Mouse (Mus musculus): ENCODE measurements around the gene Crip1. TPM values are rescaled to one million over a fixed set of nuclear protein-coding genes. Genes with fewer than 3 reads are reported as not detected.

Crip1 gene
- polyA plus RNA-seq (2012; fragmentation: generic; extraction: Trizol): under 1 TPM; 0.02 to 0.45 TPM

GRCm38 (mm10) chr12:113146112-113147057 is at the start of gene Crip1:
Crip1 (plus strand) TSS chr12:113146316.

GRCm38 (mm10) chr12:113097749-113098281 is 48.3 kb upstream of the Crip1 start, which contains the start of gene Mta1:
Mta1 (plus strand) TSS chr12:113098278.

GRCm38 (mm10) chr12:113139908-113140615 is 6.1 kb upstream of the Crip1 start, which contains the start of gene Crip2:
Crip2 (plus strand) TSS chr12:113140236.

GRCm38 (mm10) chr12:113155887-113156539 is 9.9 kb downstream of the Crip1 start, which contains the start of gene Tedc1:
Tedc1 (plus strand) TSS chr12:113156421.

GRCm38 (mm10) chr12:113185442-113186291 is 39.6 kb downstream of the Crip1 start, which contains the start of gene Tmem121:
Tmem121 (plus strand) TSS chr12:113185930.

Other genes with a start within 250 kb of the Crip1 start
- 10 to 100 TPM in 1 of 2 experiments, 1 to 10 TPM in 1; 5.8 to 10.6 TPM for gene Jag2, start 216.5 kb upstream of the Crip1 start, polyA plus RNA-seq (2012; fragmentation: generic; extraction: Trizol)
- gene Nudt14, start 204.2 kb upstream of the Crip1 start, polyA plus RNA-seq (2012; fragmentation: generic; extraction: Trizol): 10 to 100 TPM; 19.1 to 31.0 TPM
- gene Btbd6, start 169.8 kb upstream of the Crip1 start, polyA plus RNA-seq (2012; fragmentation: generic; extraction: Trizol): 10 to 100 TPM; 15.2 to 19.6 TPM
- gene Brf1, start 145.6 kb upstream of the Crip1 start, polyA plus RNA-seq (2012; fragmentation: generic; extraction: Trizol): 10 to 100 TPM; 10.6 to 27.4 TPM
- 10 to 100 TPM in 1 of 2 experiments, 1 to 10 TPM in 1; 10.0 to 24.7 TPM for gene Pacs2, start 131.8 kb upstream of the Crip1 start, polyA plus RNA-seq (2012; fragmentation: generic; extraction: Trizol)
- gene Tex22, start 71.8 kb upstream of the Crip1 start, polyA plus RNA-seq (2012; fragmentation: generic; extraction: Trizol): under 1 TPM; 0.04 to 0.11 TPM
- 10 to 100 TPM; 45.1 to 93.4 TPM for gene Mta1, start 48.0 kb upstream of the Crip1 start, polyA plus RNA-seq (2012; fragmentation: generic; extraction: Trizol)
- 100 to 1,000 TPM; 109 to 124 TPM for gene Crip2, start 6.1 kb upstream of the Crip1 start, polyA plus RNA-seq (2012; fragmentation: generic; extraction: Trizol)
- gene Tedc1, start 10.1 kb downstream of the Crip1 start, polyA plus RNA-seq (2012; fragmentation: generic; extraction: Trizol): 10 to 100 TPM; 10.6 to 10.8 TPM
- 10 to 100 TPM; 16.1 to 16.3 TPM for gene Tmem121, start 39.6 kb downstream of the Crip1 start, polyA plus RNA-seq (2012; fragmentation: generic; extraction: Trizol)

Data from C3H10T1/2 (cell line).